In genomic region chr2:79087600-79088205, GRCm38 (mm10) we compare ENCODE assay signal across 8 mouse cellular contexts.
A peak's percentile ranks its signal among the peaks of the same experiment; 100 is the strongest.
DNase-seq lines count a peak whose midpoint lies in the region; TF ChIP-seq lines count a peak whose summit lies in the region.

No protein-coding gene starts in this region.

- 58% methylated on average over 9 of the region's 9 CpGs for WGBS in spleen, adult 2 months

- H3K4me1 ChIP-seq in spleen, adult 2 months (ENCODE audit: control insufficient read depth, insufficient read depth, insufficient read length) = peaks cover 6% of the 10 kb centered on the region

- peak overlapping the region; percentile 53 for H3K4me3 ChIP-seq in spleen, adult 2 months (ENCODE audit: extremely low read depth, insufficient read depth, insufficient read length)

- DNase-seq in adrenal gland, postnatal 14 days = peak; percentile 4
- DNase-seq in adrenal gland, postnatal 25 days = no peak
- DNase-seq in spleen, adult 2 months (ENCODE audit: low read depth in 1 of 2, low spot score in 2 of 2) = no peak
- DNase-seq in spleen, postnatal 4 days (ENCODE audit: low spot score in 2 of 2) = no peak
- peak; percentile 23 for DNase-seq in kidney, postnatal 10 days
- DNase-seq in layer of hippocampus, postnatal 14 days (ENCODE audit: low spot score in 2 of 2) = no peak
- DNase-seq in spleen, postnatal 14 days (ENCODE audit: low spot score in 2 of 2) = no peak
- no peak for DNase-seq in thymus, postnatal 10 days (ENCODE audit: low spot score in 2 of 2)

- H3K27me3 ChIP-seq in spleen, adult 2 months (ENCODE audit: control insufficient read depth, insufficient read depth, low read length) = no peaks in the 10 kb centered on the region

- no peak for TF ChIP-seq POLR2A in spleen, adult 2 months (IDR thresholded peaks at IDR 0.05; ENCODE audit: low read depth, low read length)

- TF ChIP-seq CTCF in spleen, adult 2 months (IDR thresholded peaks at IDR 0.05; ENCODE audit: extremely low read depth, insufficient read depth, insufficient read length, insufficient replicate concordance) = no peak

- H3K36me3 ChIP-seq in spleen, adult 2 months (ENCODE audit: control insufficient read depth, insufficient read depth, low read length) = no peaks in the 10 kb centered on the region

- peak overlapping the region; percentile 29; the same call in 1 of the 2 replicates for H3K27ac ChIP-seq in spleen, adult 2 months (ENCODE audit: insufficient read depth, low read length)

Comparison
In these comparisons a context has a peak if more than half of its experiments do, and no peak if none do; other contexts are left out.
1. DNase-seq: peak in adrenal gland, postnatal 14 days (single experiment) and kidney, postnatal 10 days (single experiment); none in adrenal gland, postnatal 25 days (single experiment), spleen, adult 2 months (0 of 2), spleen, postnatal 4 days (0 of 2), layer of hippocampus, postnatal 14 days (0 of 2), spleen, postnatal 14 days (0 of 2) and thymus, postnatal 10 days (0 of 2).